Mouse (Mus musculus) megakaryocyte, embryonic 14.5 days (primary cell): Measurements from ENCODE around the gene Apon.

Source experiments
- FLI1 ChIP-seq: IDR thresholded peaks from 2 replicates; pipeline ENCODE4 v1.6.1; 2012; ENCODE audit warnings: low read length, inconsistent platforms, mixed read lengths
- GATA1 ChIP-seq: IDR thresholded peaks from 3 replicates; pipeline ENCODE4 v1.6.1; 2012; ENCODE audit warnings: mixed read lengths, low read length, inconsistent platforms, borderline replicate concordance

DNA sequence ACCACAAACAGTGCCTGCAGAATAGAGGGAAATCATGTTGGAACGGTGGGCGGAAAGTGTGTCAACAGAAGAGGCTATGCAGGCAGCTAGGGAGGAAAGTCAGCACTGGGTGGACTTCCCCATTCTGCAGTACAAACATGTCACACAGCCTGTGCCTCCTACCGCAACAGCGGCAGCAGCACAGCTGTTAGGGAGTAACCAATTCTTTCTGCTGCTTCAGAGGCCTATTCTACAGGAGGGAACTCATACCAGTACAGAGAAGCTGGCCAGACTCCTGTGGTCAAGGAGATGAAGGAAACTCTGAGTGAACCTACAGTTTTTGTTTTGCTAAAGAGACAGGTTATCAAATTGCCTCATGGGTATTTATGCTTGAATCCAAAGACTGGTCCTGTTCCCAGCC, 5.1 kb downstream of the Apon start:
- TF ChIP-seq GATA1 (no peak), FLI1 (no peak)
